Mouse (Mus musculus): Measurements from ENCODE around the gene Sox6.

Sox6 gene

GRCm38 (mm10) chr7:115491721-115492120, 546.9 kb downstream of the Sox6 start:
- in situ Hi-C loops (cut with MboI, MseI): no loop called here

- in situ Hi-C loops (cut with MboI, MseI): no loop called here
These were observed 549.0 kb downstream of the Sox6 start for GRCm38 (mm10) chr7:115489608-115490007.

- in situ Hi-C loops (cut with MboI, MseI): no loop called here
These were observed 552.2 kb downstream of the Sox6 start for GRCm38 (mm10) chr7:115486431-115486830.

GRCm38 (mm10) chr7:115485664-115486409, 552.8 kb downstream of the Sox6 start:
- in situ Hi-C loops (cut with MboI, MseI): no loop called here

GRCm38 (mm10) chr7:115477763-115478162, 560.8 kb downstream of the Sox6 start:
- in situ Hi-C loops (cut with MboI, MseI): no loop called here

- in situ Hi-C loops (cut with MboI, MseI): no loop called here
These were observed 561.5 kb downstream of the Sox6 start for GRCm38 (mm10) chr7:115476881-115477665.

- in situ Hi-C loops (cut with MboI, MseI): no loop called here
These were observed 563.4 kb downstream of the Sox6 start for GRCm38 (mm10) chr7:115475176-115475575.

GRCm38 (mm10) chr7:115474115-115474514, 564.5 kb downstream of the Sox6 start:
- in situ Hi-C loops (cut with MboI, MseI): no loop called here

- in situ Hi-C loops (cut with MboI, MseI): no loop called here
These were observed 565.7 kb downstream of the Sox6 start for GRCm38 (mm10) chr7:115472850-115473249.

- in situ Hi-C loops (cut with MboI, MseI): no loop called here
These were observed 567.1 kb downstream of the Sox6 start for GRCm38 (mm10) chr7:115471521-115471920.

GRCm38 (mm10) chr7:115466811-115467210, 571.8 kb downstream of the Sox6 start:
- in situ Hi-C loops (cut with MboI, MseI): no loop called here

- in situ Hi-C loops (cut with MboI, MseI): no loop called here
These were observed 575.2 kb downstream of the Sox6 start for GRCm38 (mm10) chr7:115463367-115463766.

GRCm38 (mm10) chr7:115462276-115462675, 576.3 kb downstream of the Sox6 start:
- in situ Hi-C loops (cut with MboI, MseI): no loop called here

- in situ Hi-C loops (cut with MboI, MseI): no loop called here
These were observed 583.6 kb downstream of the Sox6 start for GRCm38 (mm10) chr7:115454988-115455387.

GRCm38 (mm10) chr7:115453713-115454073, 584.9 kb downstream of the Sox6 start:
- in situ Hi-C loops (cut with MboI, MseI): no loop called here

GRCm38 (mm10) chr7:115453042-115453712, 585.4 kb downstream of the Sox6 start:
- in situ Hi-C loops (cut with MboI, MseI): no loop called here

- in situ Hi-C loops (cut with MboI, MseI): no loop called here
These were observed 588.0 kb downstream of the Sox6 start for GRCm38 (mm10) chr7:115450431-115451195.

- in situ Hi-C loops (cut with MboI, MseI): no loop called here
These were observed 590.1 kb downstream of the Sox6 start for GRCm38 (mm10) chr7:115448403-115449025.

GRCm38 (mm10) chr7:115447091-115447490, 591.5 kb downstream of the Sox6 start:
- in situ Hi-C loops (cut with MboI, MseI): no loop called here

GRCm38 (mm10) chr7:115446481-115447016, 592.0 kb downstream of the Sox6 start:
- in situ Hi-C loops (cut with MboI, MseI): no loop called here

Data from regulatory T cell (primary cell).